Mouse (Mus musculus): ENCODE results near the gene Myo1g.
"Not testable (repeated sequence)": the region's sequence is repeated elsewhere in the genome, so short reads cannot be mapped to it uniquely, and the experiment has no call there.

Gene Myo1g

GRCm38 (mm10) chr11:6528186-6529006, 7.6 kb upstream of the Myo1g start:
- peak; percentile 99 for DNase-seq

GRCm38 (mm10) chr11:6527256-6528185, 6.8 kb upstream of the Myo1g start:
- DNase-seq = no peak

GRCm38 (mm10) chr11:6526526-6527255, 5.9 kb upstream of the Myo1g start:
- not testable (repeated sequence) for DNase-seq

GRCm38 (mm10) chr11:6525241-6525640, 4.5 kb upstream of the Myo1g start:
- DNase-seq = no peak

- DNase-seq = no peak
Observed at GRCm38 (mm10) chr11:6524880-6525238, 4.1 kb upstream of the Myo1g start.

GRCm38 (mm10) chr11:6524165-6524879, 3.6 kb upstream of the Myo1g start:
- no peak for DNase-seq

GRCm38 (mm10) chr11:6523662-6524088, 2.9 kb upstream of the Myo1g start:
- no peak for DNase-seq

- DNase-seq = no peak
Observed at GRCm38 (mm10) chr11:6522782-6523525, 2.2 kb upstream of the Myo1g start.

GRCm38 (mm10) chr11:6519491-6520033, 1.2 kb downstream of the Myo1g start:
- DNase-seq = peak; percentile 19

- no peak for DNase-seq
Observed at GRCm38 (mm10) chr11:6514837-6515236, 5.9 kb downstream of the Myo1g start.

GRCm38 (mm10) chr11:6508269-6508876, 12.4 kb downstream of the Myo1g start:
- DNase-seq = no peak

- no peak for DNase-seq
Observed at GRCm38 (mm10) chr11:6506516-6506915, 14.2 kb downstream of the Myo1g start.

- DNase-seq = no peak
Observed at GRCm38 (mm10) chr11:6504689-6505088, 16.1 kb downstream of the Myo1g start.

- no peak for DNase-seq
Observed at GRCm38 (mm10) chr11:6504226-6504625, 16.5 kb downstream of the Myo1g start.

GRCm38 (mm10) chr11:6502506-6502905, 18.3 kb downstream of the Myo1g start:
- DNase-seq = no peak

GRCm38 (mm10) chr11:6497311-6497948, 23.3 kb downstream of the Myo1g start:
- no peak for DNase-seq

- DNase-seq = peak; percentile 67
Observed at GRCm38 (mm10) chr11:6489691-6490503, 30.9 kb downstream of the Myo1g start.

- no peak for DNase-seq
Observed at GRCm38 (mm10) chr11:6489257-6489656, 31.5 kb downstream of the Myo1g start.

GRCm38 (mm10) chr11:6488041-6488684, 32.6 kb downstream of the Myo1g start:
- no peak for DNase-seq

Data from lung, postnatal 14 days (tissue).